Mouse (Mus musculus) midbrain, embryonic 15.5 days (tissue): ENCODE data around the gene Erich4. TPM values are rescaled to one million over a fixed set of nuclear protein-coding genes. Genes with fewer than 3 reads are reported as not detected.
A peak's percentile ranks its signal among the peaks of the same experiment; 100 is the strongest.

ENCODE experiments used
- ATAC-seq: fragments of 200-750 bp; cut with Nextera tagmentation; replicated peaks from 2 replicates; pipeline ENCODE4 v1.8.0; 2017; ENCODE audit warnings: moderate TSS enrichment
- H3K27ac ChIP-seq: fragments of 300-500 bp; sonication (generic); 2 replicates; pipeline ENCODE4 v1.5.1; 2015; ENCODE audit warnings: mild to moderate bottlenecking, inconsistent platforms
- H3K27me3 ChIP-seq: fragments of 300-500 bp; sonication (generic); replicated peaks from 2 replicates; pipeline ENCODE4 v1.6.1; 2015; ENCODE audit warnings: inconsistent platforms
- H3K36me3 ChIP-seq: fragments of 300-500 bp; sonication (generic); replicated peaks from 2 replicates; pipeline ENCODE4 v1.6.1; 2015; ENCODE audit warnings: inconsistent platforms
- H3K4me1 ChIP-seq: fragments of 300-500 bp; sonication (generic); 2 replicates; pipeline ENCODE4 v1.6.1; 2015; ENCODE audit warnings: inconsistent platforms
- H3K4me2 ChIP-seq: fragments of 300-500 bp; sonication (generic); 2 replicates; pipeline ENCODE4 v1.6.1; 2015; ENCODE audit warnings: inconsistent platforms, mild to moderate bottlenecking, moderate library complexity
- H3K4me3 ChIP-seq: fragments of 300-500 bp; sonication (generic); 2 replicates; pipeline ENCODE4 v1.5.1; 2015; ENCODE audit warnings: mild to moderate bottlenecking, inconsistent platforms
- H3K9ac ChIP-seq: fragments of 300-500 bp; sonication (generic); 2 replicates; pipeline ENCODE4 v1.6.1; 2015; ENCODE audit warnings: mild to moderate bottlenecking, inconsistent platforms
- H3K9me3 ChIP-seq: fragments of 300-500 bp; sonication (generic); 2 replicates; pipeline ENCODE4 v1.6.1; 2016; ENCODE audit warnings: inconsistent platforms
- WGBS: fragments of 180-500 bp; shearing (Covaris S2); methylation state at CpG from one replicate; pipeline ENCODE4 v1.1.7; 2015; ENCODE audit warnings: mixed read lengths; 5-methylcytosine and 5-hydroxymethylcytosine counted together
- polyA plus RNA-seq: library from polyadenylated mRNA; unstranded; fragments of >200 nt; fragmentation: Nextera tagmentation; extraction: Ambion mirVana; gene quantifications from 2 replicates; pipeline ENCODE4 v1.2.1, GENCODE M21; 2015

The Erich4 gene
- polyA plus RNA-seq, 1 experiment from 2014 or later, result not detected

GRCm38 (mm10) chr7:25619722-25619991 is 4.0 kb upstream of the Erich4 start:
- no peak for ATAC-seq
- Histone ChIP-seq H3K27ac (peak overlapping the region; percentile 21; the same call in 1 of the 2 replicates), H3K4me2 (peak overlapping the region; percentile 58), H3K4me1 (peaks cover 8% of the 10 kb centered on the region), H3K4me3 (peak overlapping the region; percentile 56), H3K9me3 (no peaks in the 10 kb centered on the region), H3K9ac (peak overlapping the region; percentile 25; the same call in 1 of the 2 replicates), H3K27me3 (no peaks in the 10 kb centered on the region), H3K36me3 (0 out of 2 replicates have a peak, but pooled peaks cover 2% of the 10 kb centered on the region)
- WGBS, result 24% methylated on average over 5 of the region's 5 CpGs

GRCm38 (mm10) chr7:25618865-25619721 is 3.4 kb upstream of the Erich4 start, which contains the start of gene Dmac2:
Dmac2 (plus strand) TSS chr7:25619414.
- peak within 1 kb of the TSS; percentile 58 for H3K4me2 ChIP-seq
- H3K4me1 ChIP-seq, result peaks cover 8% of the 10 kb centered on the region
- H3K9ac ChIP-seq, result peak within 1 kb of the TSS; percentile 25
- peak; percentile 97 for ATAC-seq
- no peaks in the 10 kb centered on the region for H3K27me3 ChIP-seq
- H3K27ac ChIP-seq, result peak within 1 kb of the TSS; percentile 21; the same call in 1 of the 2 replicates
- H3K36me3 ChIP-seq, result 0 out of 2 replicates have a peak, but pooled peaks cover 2% of the 10 kb centered on the region
- no peaks in the 10 kb centered on the region for H3K9me3 ChIP-seq
- H3K4me3 ChIP-seq, result peak within 1 kb of the TSS; percentile 56
- WGBS, result under 1% methylated on average over 53 of the region's 53 CpGs

GRCm38 (mm10) chr7:25617376-25618160 is 1.9 kb upstream of the Erich4 start:
- H3K9me3 ChIP-seq, result no peaks in the 10 kb centered on the region
- H3K4me2 ChIP-seq, result no peak overlapping the region
- no peaks in the 10 kb centered on the region for H3K36me3 ChIP-seq
- 86% methylated on average over 10 of the region's 10 CpGs for WGBS
- no peak overlapping the region for H3K4me3 ChIP-seq
- no peak for ATAC-seq
- H3K4me1 ChIP-seq, result peaks cover 8% of the 10 kb centered on the region
- no peaks in the 10 kb centered on the region for H3K27me3 ChIP-seq
- H3K9ac ChIP-seq, result no peak overlapping the region
- H3K27ac ChIP-seq, result no peak overlapping the region

- Histone ChIP-seq H3K27me3 (no peaks in the 10 kb centered on the region), H3K4me3 (no peak overlapping the region), H3K9ac (no peak overlapping the region), H3K27ac (no peak overlapping the region), H3K4me1 (peaks cover 5% of the 10 kb centered on the region), H3K4me2 (no peak overlapping the region), H3K36me3 (no peaks in the 10 kb centered on the region), H3K9me3 (no peaks in the 10 kb centered on the region)
- 74% methylated on average over 21 of the region's 21 CpGs for WGBS
- ATAC-seq, result no peak
Measured at GRCm38 (mm10) chr7:25614831-25615705, 624 bp downstream of the Erich4 start.

- Histone ChIP-seq H3K4me1 (no peaks in the 10 kb centered on the region), H3K9me3 (no peaks in the 10 kb centered on the region), H3K9ac (no peak overlapping the region), H3K27ac (no peak overlapping the region), H3K4me3 (no peak overlapping the region), H3K4me2 (no peak overlapping the region), H3K27me3 (no peaks in the 10 kb centered on the region), H3K36me3 (no peaks in the 10 kb centered on the region)
- ATAC-seq, result no peak
- WGBS, result 90% methylated on average over 5 of the region's 5 CpGs
Measured at GRCm38 (mm10) chr7:25614086-25614485, 1.6 kb downstream of the Erich4 start.

GRCm38 (mm10) chr7:25611501-25611900 is 4.2 kb downstream of the Erich4 start:
- no peaks in the 10 kb centered on the region for H3K4me1 ChIP-seq
- no peak overlapping the region for H3K27ac ChIP-seq
- no peak overlapping the region for H3K9ac ChIP-seq
- H3K4me2 ChIP-seq, result no peak overlapping the region
- no peaks in the 10 kb centered on the region for H3K27me3 ChIP-seq
- no peak overlapping the region for H3K4me3 ChIP-seq
- no peaks in the 10 kb centered on the region for H3K9me3 ChIP-seq
- no peaks in the 10 kb centered on the region for H3K36me3 ChIP-seq
- no peak for ATAC-seq
- 41% methylated on average over 7 of the region's 7 CpGs for WGBS

- no peaks in the 10 kb centered on the region for H3K36me3 ChIP-seq
- no peak overlapping the region for H3K27ac ChIP-seq
- H3K4me2 ChIP-seq, result no peak overlapping the region
- H3K4me1 ChIP-seq, result no peaks in the 10 kb centered on the region
- no peak overlapping the region for H3K4me3 ChIP-seq
- no peak for ATAC-seq
- no peak overlapping the region for H3K9ac ChIP-seq
- H3K9me3 ChIP-seq, result no peaks in the 10 kb centered on the region
- WGBS, result 48% methylated on average over 6 of the region's 6 CpGs
- H3K27me3 ChIP-seq, result no peaks in the 10 kb centered on the region
Measured at GRCm38 (mm10) chr7:25610056-25610455, 5.6 kb downstream of the Erich4 start.

GRCm38 (mm10) chr7:25607196-25607595 is 8.5 kb downstream of the Erich4 start:
- Histone ChIP-seq H3K4me3 (no peak overlapping the region), H3K36me3 (no peaks in the 10 kb centered on the region), H3K27ac (no peak overlapping the region), H3K27me3 (no peaks in the 10 kb centered on the region), H3K4me2 (no peak overlapping the region), H3K4me1 (no peaks in the 10 kb centered on the region), H3K9me3 (no peaks in the 10 kb centered on the region), H3K9ac (no peak overlapping the region)
- 85% methylated on average over 2 of the region's 2 CpGs for WGBS
- no peak for ATAC-seq

- H3K4me1 ChIP-seq, result no peaks in the 10 kb centered on the region
- no peak overlapping the region for H3K4me3 ChIP-seq
- H3K36me3 ChIP-seq, result no peaks in the 10 kb centered on the region
- no peak overlapping the region for H3K4me2 ChIP-seq
- no peaks in the 10 kb centered on the region for H3K9me3 ChIP-seq
- WGBS, result 85% methylated on average over 4 of the region's 4 CpGs
- H3K27ac ChIP-seq, result no peak overlapping the region
- no peaks in the 10 kb centered on the region for H3K27me3 ChIP-seq
- ATAC-seq, result no peak
- no peak overlapping the region for H3K9ac ChIP-seq
Measured at GRCm38 (mm10) chr7:25606625-25607063, 9.0 kb downstream of the Erich4 start.

GRCm38 (mm10) chr7:25601346-25601745 is 14.3 kb downstream of the Erich4 start:
- H3K27ac ChIP-seq, result no peak overlapping the region
- no peaks in the 10 kb centered on the region for H3K4me1 ChIP-seq
- no peak for ATAC-seq
- H3K36me3 ChIP-seq, result no peaks in the 10 kb centered on the region
- H3K4me2 ChIP-seq, result no peak overlapping the region
- 87% methylated on average over 16 of the region's 16 CpGs for WGBS
- H3K27me3 ChIP-seq, result no peaks in the 10 kb centered on the region
- no peak overlapping the region for H3K4me3 ChIP-seq
- no peak overlapping the region for H3K9ac ChIP-seq
- no peaks in the 10 kb centered on the region for H3K9me3 ChIP-seq

GRCm38 (mm10) chr7:25600666-25601065 is 15.0 kb downstream of the Erich4 start:
- no peak for ATAC-seq
- Histone ChIP-seq H3K36me3 (no peaks in the 10 kb centered on the region), H3K27me3 (no peaks in the 10 kb centered on the region), H3K4me2 (no peak overlapping the region), H3K4me3 (no peak overlapping the region), H3K9ac (no peak overlapping the region), H3K4me1 (no peaks in the 10 kb centered on the region), H3K9me3 (no peaks in the 10 kb centered on the region), H3K27ac (no peak overlapping the region)
- 87% methylated on average over 11 of the region's 11 CpGs for WGBS

- H3K4me3 ChIP-seq, result no peak overlapping the region
- H3K27ac ChIP-seq, result no peak overlapping the region
- no peak overlapping the region for H3K4me2 ChIP-seq
- H3K27me3 ChIP-seq, result no peaks in the 10 kb centered on the region
- no peaks in the 10 kb centered on the region for H3K4me1 ChIP-seq
- no peak overlapping the region for H3K9ac ChIP-seq
- 12% methylated on average over 10 of the region's 10 CpGs for WGBS
- H3K36me3 ChIP-seq, result no peaks in the 10 kb centered on the region
- H3K9me3 ChIP-seq, result no peaks in the 10 kb centered on the region
- peak; percentile 45; the same call in 1 of the 2 replicates for ATAC-seq
Measured at GRCm38 (mm10) chr7:25599663-25600062, 16.0 kb downstream of the Erich4 start.
